In genomic region chr4:127193378-127194155, GRCm38 (mm10) we compare ENCODE assay signal across 14 mouse cellular contexts. TPM values are rescaled to one million over a fixed set of nuclear protein-coding genes. Genes with fewer than 3 reads are reported as not detected.
DNase-seq lines count a peak whose midpoint lies in the region; ATAC-seq and TF ChIP-seq lines count a peak whose summit lies in the region.
"Had no signal": no experiment of that assay in that cellular context is flagged by ENCODE, and none has a peak within 500 bp of the region (broad histone marks: within the 10 kb centered on the region; RNA-seq: fewer than 3 reads in every experiment).

No protein-coding gene starts in this region.

- peaks cover 6% of the 10 kb centered on the region; the same call in 1 of the 2 replicates for H3K4me1 ChIP-seq in heart, embryonic 12.5 days (replicated peaks)
- H3K4me1 ChIP-seq in E14TG2a.4 (replicated peaks; ENCODE audit: low read depth, low read length) = peaks cover 100% of the 10 kb centered on the region
- H3K4me1 ChIP-seq in hindbrain, embryonic 10.5 days (replicated peaks) = peaks cover 25% of the 10 kb centered on the region
- H3K4me1 ChIP-seq in kidney, adult 2 months (ENCODE audit: control insufficient read depth, insufficient read depth, low read length) = no peaks in the 10 kb centered on the region
- H3K4me1 ChIP-seq: liver, embryonic 15.5 days; megakaryocyte, embryonic 14.5 days had no signal

- peaks cover 33% of the 10 kb centered on the region for H3K27me3 ChIP-seq in heart, embryonic 12.5 days (replicated peaks)
- no peaks in the 10 kb centered on the region for H3K27me3 ChIP-seq in E14TG2a.4 (ENCODE audit: insufficient read depth, low read length)
- peaks cover 4% of the 10 kb centered on the region; the same call in 1 of the 2 replicates for H3K27me3 ChIP-seq in hindbrain, embryonic 10.5 days (ENCODE audit: insufficient read depth, poor library complexity, severe bottlenecking)
- no peaks in the 10 kb centered on the region for H3K27me3 ChIP-seq in kidney, adult 2 months (replicated peaks; ENCODE audit: control insufficient read depth, insufficient read depth, low read length)
- H3K27me3 ChIP-seq: liver, embryonic 15.5 days had no signal

- H3K36me3 ChIP-seq in heart, embryonic 12.5 days = no peaks in the 10 kb centered on the region
- peaks cover 38% of the 10 kb centered on the region for H3K36me3 ChIP-seq in E14TG2a.4 (ENCODE audit: insufficient read depth, low read length)
- H3K36me3 ChIP-seq in hindbrain, embryonic 10.5 days = peaks cover 11% of the 10 kb centered on the region; the same call in 1 of the 2 replicates
- H3K36me3 ChIP-seq in kidney, adult 2 months (ENCODE audit: control insufficient read depth, insufficient read depth, low read length) = no peaks in the 10 kb centered on the region
- H3K36me3 ChIP-seq: heart, embryonic 15.5 days; liver, embryonic 15.5 days had no signal

- no peak for ATAC-seq in heart, embryonic 12.5 days (ENCODE audit: insufficient number of reproducible peaks, low FRiP score)
- no peak for ATAC-seq in megakaryocyte progenitor cell, adult 5-6 weeks (replicated peaks; ENCODE audit: poor library complexity)

- no peak overlapping the region for H3K9ac ChIP-seq in heart, embryonic 12.5 days
- H3K9ac ChIP-seq: heart, embryonic 15.5 days; liver, embryonic 15.5 days had no signal

- no peak overlapping the region for H3K4me2 ChIP-seq in heart, embryonic 12.5 days
- H3K4me2 ChIP-seq: heart, embryonic 15.5 days; liver, embryonic 15.5 days had no signal

- WGBS in heart, embryonic 12.5 days = 49% methylated on average over 14 of the region's 14 CpGs
- WGBS in hindbrain, embryonic 10.5 days = 71% methylated on average over 14 of the region's 14 CpGs
- 66% methylated on average over 14 of the region's 14 CpGs for WGBS in kidney, adult 2 months

- no peak for TF ChIP-seq CTCF in E14TG2a.4 (conservative IDR thresholded peaks at IDR 0.05; ENCODE audit: low read length)
- no peak for TF ChIP-seq CTCF in brain, embryonic 14.5 days (IDR thresholded peaks at IDR 0.05; ENCODE audit: borderline replicate concordance, extremely low read depth, insufficient read depth, insufficient read length)
- no peak for TF ChIP-seq CTCF in kidney, adult 2 months (conservative IDR thresholded peaks at IDR 0.05; ENCODE audit: insufficient read depth, insufficient read length, low read depth, low read length)

- no peak for TF ChIP-seq POLR2A in brain, embryonic 14.5 days (IDR thresholded peaks at IDR 0.05; ENCODE audit: borderline replicate concordance, extremely low read depth, insufficient read depth, insufficient read length, poor library complexity, severe bottlenecking)
- no peak for TF ChIP-seq POLR2A in kidney, adult 2 months (IDR thresholded peaks at IDR 0.05; ENCODE audit: low read depth, low read length)

- no peak overlapping the region for H3K4me3 ChIP-seq in heart, embryonic 12.5 days
- peak overlapping the region; percentile 15 for H3K4me3 ChIP-seq in E14TG2a.4 (replicated peaks; ENCODE audit: low read length)
- H3K4me3 ChIP-seq in hindbrain, embryonic 10.5 days = no peak overlapping the region
- H3K4me3 ChIP-seq in kidney, adult 2 months (ENCODE audit: insufficient read depth, low read depth, low read length) = no peak overlapping the region
- H3K4me3 ChIP-seq: heart, embryonic 15.5 days; liver, embryonic 15.5 days; megakaryocyte, embryonic 14.5 days had no signal

- H3K27ac ChIP-seq in heart, embryonic 12.5 days (ENCODE audit: poor library complexity, severe bottlenecking) = no peak overlapping the region
- H3K27ac ChIP-seq in hindbrain, embryonic 10.5 days = peak overlapping the region; percentile 82
- no peak overlapping the region for H3K27ac ChIP-seq in kidney, adult 2 months (ENCODE audit: insufficient read depth, low read depth, low read length)
- H3K27ac ChIP-seq: heart, embryonic 15.5 days; liver, embryonic 15.5 days had no signal

- no peaks in the 10 kb centered on the region for H3K9me3 ChIP-seq in heart, embryonic 12.5 days (replicated peaks)
- H3K9me3 ChIP-seq in E14TG2a.4 (ENCODE audit: low read length) = no peaks in the 10 kb centered on the region
- no peaks in the 10 kb centered on the region for H3K9me3 ChIP-seq in hindbrain, embryonic 10.5 days
- H3K9me3 ChIP-seq: heart, embryonic 15.5 days; liver, embryonic 15.5 days; megakaryocyte, embryonic 14.5 days had no signal

- DNase-seq in heart, adult 11 months = peak; percentile 91
- DNase-seq in brain, embryonic 14.5 days (ENCODE audit: low read depth) = peak; percentile 51
- DNase-seq in hindbrain, embryonic 10.5 days (ENCODE audit: low spot score) = no peak
- DNase-seq in kidney, adult 2 months = no peak
- DNase-seq: adrenal gland, postnatal 36 days; kidney, adult 18-20 months; spleen, adult 18-20 months; thymus, adult 18-20 months had no signal

RNA-seq across cellular contexts. Expression of gene Dlgap3, which starts 24.6 kb away (rescaled TPM):
- 0.73 and 0.95 TPM in 2 replicates for polyA plus RNA-seq in heart, embryonic 12.5 days (2016; fragmentation: Nextera tagmentation; extraction: Ambion mirVana)
- polyA plus RNA-seq in brain, embryonic 14.5 days (2012; rRNA removed) = 27.0 and 42.7 TPM in 2 replicates
- 3.7 and 7.9 TPM in 2 replicates for polyA plus RNA-seq in hindbrain, embryonic 10.5 days (2016; fragmentation: Nextera tagmentation; extraction: Ambion mirVana)
- 0.19 and 0.27 TPM in 2 replicates for polyA plus RNA-seq in kidney, adult 2 months (2012; rRNA removed)
- not detected in 2 replicates for total RNA-seq in megakaryocyte progenitor cell, adult 5-6 weeks (2015)
- not detected in 2 replicates for total RNA-seq in megakaryocyte progenitor cell, adult 5-6 weeks (2017)

RNA-seq across cellular contexts. Expression of gene Smim12, which starts 50.0 kb away (rescaled TPM):
- 51.9 and 58.7 TPM in 2 replicates for polyA plus RNA-seq in heart, embryonic 12.5 days (2016; fragmentation: Nextera tagmentation; extraction: Ambion mirVana)
- 31.6 and 37.0 TPM in 2 replicates for polyA plus RNA-seq in brain, embryonic 14.5 days (2012; rRNA removed)
- 78.7 and 81.1 TPM in 2 replicates for polyA plus RNA-seq in hindbrain, embryonic 10.5 days (2016; fragmentation: Nextera tagmentation; extraction: Ambion mirVana)
- polyA plus RNA-seq in kidney, adult 2 months (2012; rRNA removed) = 48.8 and 49.9 TPM in 2 replicates
- total RNA-seq in megakaryocyte progenitor cell, adult 5-6 weeks (2015) = 31.6 and 33.8 TPM in 2 replicates
- total RNA-seq in megakaryocyte progenitor cell, adult 5-6 weeks (2017) = 40.4 and 49.1 TPM in 2 replicates

Comparison
In these comparisons a context has a peak if more than half of its experiments do, and no peak if none do; other contexts are left out.
1. DNase-seq: peak in heart, adult 11 months (single experiment) and brain, embryonic 14.5 days (single experiment); none in hindbrain, embryonic 10.5 days (single experiment) and kidney, adult 2 months (single experiment).